Mouse (Mus musculus): Measurements from ENCODE around the gene Slc38a1. TPM values are rescaled to one million over a fixed set of nuclear protein-coding genes. Genes with fewer than 3 reads are reported as not detected.

Gene Slc38a1
- polyA plus RNA-seq, 2 experiments = 50.4 to 57.7 TPM

DNA sequence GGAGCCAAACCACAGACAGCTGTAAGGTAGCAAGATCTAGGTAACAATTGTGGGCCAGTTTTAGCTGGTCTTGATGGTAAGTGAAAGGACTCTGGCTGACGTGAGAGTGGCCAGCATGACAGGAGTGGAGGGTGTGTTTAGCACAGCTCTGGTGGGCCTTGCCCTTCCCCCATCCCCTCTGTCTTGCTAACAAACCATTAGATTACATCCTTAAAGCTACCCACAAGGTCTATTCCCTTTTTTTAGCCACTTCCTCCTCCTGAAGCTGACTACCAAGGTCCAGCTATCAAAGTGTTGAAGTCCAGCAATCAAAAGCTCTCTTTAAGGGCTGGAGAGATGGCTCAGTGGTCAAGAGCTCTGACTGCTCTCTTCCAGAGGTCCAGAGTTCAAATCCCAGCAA, 78.9 kb downstream of the Slc38a1 start:
- Histone ChIP-seq H3K4me1 (ENCODE audit: control insufficient read depth, insufficient read depth, low read length) (peaks cover 3% of the 10 kb centered on the region; the same call in 1 of the 2 replicates), H3K4me3 (replicated peaks; ENCODE audit: low read length) (no peak overlapping the region), H3K27ac (replicated peaks; ENCODE audit: low read depth, low read length) (no peak overlapping the region), H3K9ac (ENCODE audit: low read depth, low read length, severe bottlenecking) (no peak overlapping the region), H3K36me3 (ENCODE audit: control insufficient read depth, insufficient read depth, low read length) (no peaks in the 10 kb centered on the region), H3K9me3 (ENCODE audit: control insufficient read depth, low read length) (no peaks in the 10 kb centered on the region), H3K27me3 (ENCODE audit: control insufficient read depth, insufficient read depth, low read length) (no peaks in the 10 kb centered on the region), H3K4me2 (replicated peaks; ENCODE audit: low read depth, low read length, severe bottlenecking) (no peak overlapping the region)
- no peak for TF ChIP-seq POLR2A (IDR thresholded peaks at IDR 0.05; ENCODE audit: borderline replicate concordance, extremely low read depth, insufficient read depth, insufficient read length)
- WGBS = 45% methylated on average over 1 of the region's 1 CpGs
- DNase-seq (ENCODE audit: low spot score) (no peak), ATAC-seq (ENCODE audit: low FRiP score, low read depth) (no peak)

DNA sequence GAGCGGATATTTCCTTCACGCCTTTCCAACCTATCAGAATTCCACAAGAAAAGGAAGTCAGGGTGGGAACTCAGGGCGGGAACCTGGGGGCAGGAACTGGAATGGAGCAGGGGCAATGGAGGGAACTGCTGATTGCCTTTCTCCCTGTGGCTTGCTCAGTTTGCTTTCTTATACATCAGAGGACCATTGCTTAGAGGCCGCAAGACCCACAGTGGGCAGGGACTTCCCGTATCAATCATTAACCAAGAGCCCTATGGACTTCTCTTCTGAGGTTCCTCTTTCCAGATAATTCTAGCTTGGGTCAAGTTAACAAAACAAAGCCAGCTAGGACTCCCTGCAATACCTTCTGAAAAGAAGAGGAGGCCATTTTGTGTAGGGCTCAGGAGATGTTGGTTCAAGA, 80.2 kb downstream of the Slc38a1 start:
- Histone ChIP-seq H3K9me3 (ENCODE audit: control insufficient read depth, low read length) (no peaks in the 10 kb centered on the region), H3K9ac (ENCODE audit: low read depth, low read length, severe bottlenecking) (no peak overlapping the region), H3K36me3 (ENCODE audit: control insufficient read depth, insufficient read depth, low read length) (no peaks in the 10 kb centered on the region), H3K4me3 (replicated peaks; ENCODE audit: low read length) (no peak overlapping the region), H3K4me2 (replicated peaks; ENCODE audit: low read depth, low read length, severe bottlenecking) (no peak overlapping the region), H3K27me3 (ENCODE audit: control insufficient read depth, insufficient read depth, low read length) (no peaks in the 10 kb centered on the region), H3K27ac (replicated peaks; ENCODE audit: low read depth, low read length) (no peak overlapping the region), H3K4me1 (ENCODE audit: control insufficient read depth, insufficient read depth, low read length) (peaks cover 3% of the 10 kb centered on the region; the same call in 1 of the 2 replicates)
- no peak for TF ChIP-seq POLR2A (IDR thresholded peaks at IDR 0.05; ENCODE audit: borderline replicate concordance, extremely low read depth, insufficient read depth, insufficient read length)
- 95% methylated on average over 5 of the region's 5 CpGs for WGBS
- DNase-seq (ENCODE audit: low spot score) (no peak), ATAC-seq (ENCODE audit: low FRiP score, low read depth) (no peak)

DNA sequence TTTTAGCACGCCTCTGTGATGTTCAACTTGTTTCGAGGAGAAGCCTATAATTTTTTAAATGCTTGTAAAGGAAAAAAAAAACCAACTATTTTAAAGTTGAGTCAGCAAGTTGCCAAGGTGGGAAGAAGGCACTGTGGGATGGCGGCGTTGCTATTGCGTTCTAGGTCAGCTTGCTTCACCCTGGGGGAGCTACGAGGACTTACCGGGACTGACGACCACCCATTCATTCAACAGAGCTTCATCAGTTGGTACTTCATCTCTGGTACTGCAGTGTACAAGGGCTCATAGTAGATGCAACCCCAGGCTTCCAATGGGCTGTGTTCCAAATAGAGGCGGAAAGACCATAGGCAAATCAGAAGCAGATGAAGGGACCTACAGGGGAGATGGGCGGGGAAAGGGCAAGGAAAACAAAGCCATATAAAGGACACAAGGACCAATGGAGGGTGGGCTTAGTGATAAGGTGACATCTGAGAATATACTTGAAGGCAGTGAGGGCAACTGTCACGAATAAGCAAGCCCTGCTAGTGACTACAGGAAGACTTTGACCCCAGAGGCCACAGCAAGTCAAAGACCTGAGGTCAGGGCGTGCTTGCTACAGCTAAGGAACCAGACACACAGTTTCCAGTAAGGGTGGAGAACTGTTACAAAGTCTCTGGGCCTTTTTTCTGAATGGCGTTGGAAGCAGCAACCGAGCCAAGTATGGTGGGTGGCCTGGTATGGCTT, 82.0 kb downstream of the Slc38a1 start:
- Histone ChIP-seq H3K4me3 (replicated peaks; ENCODE audit: low read length) (no peak overlapping the region), H3K9me3 (ENCODE audit: control insufficient read depth, low read length) (no peaks in the 10 kb centered on the region), H3K27me3 (ENCODE audit: control insufficient read depth, insufficient read depth, low read length) (no peaks in the 10 kb centered on the region), H3K4me2 (replicated peaks; ENCODE audit: low read depth, low read length, severe bottlenecking) (no peak overlapping the region), H3K27ac (replicated peaks; ENCODE audit: low read depth, low read length) (no peak overlapping the region), H3K36me3 (ENCODE audit: control insufficient read depth, insufficient read depth, low read length) (no peaks in the 10 kb centered on the region), H3K9ac (ENCODE audit: low read depth, low read length, severe bottlenecking) (no peak overlapping the region), H3K4me1 (ENCODE audit: control insufficient read depth, insufficient read depth, low read length) (no peaks in the 10 kb centered on the region)
- WGBS = 82% methylated on average over 14 of the region's 14 CpGs
- TF ChIP-seq POLR2A (IDR thresholded peaks at IDR 0.05; ENCODE audit: borderline replicate concordance, extremely low read depth, insufficient read depth, insufficient read length) = no peak
- ATAC-seq (ENCODE audit: low FRiP score, low read depth) (no peak), DNase-seq (ENCODE audit: low spot score) (no peak)

DNA sequence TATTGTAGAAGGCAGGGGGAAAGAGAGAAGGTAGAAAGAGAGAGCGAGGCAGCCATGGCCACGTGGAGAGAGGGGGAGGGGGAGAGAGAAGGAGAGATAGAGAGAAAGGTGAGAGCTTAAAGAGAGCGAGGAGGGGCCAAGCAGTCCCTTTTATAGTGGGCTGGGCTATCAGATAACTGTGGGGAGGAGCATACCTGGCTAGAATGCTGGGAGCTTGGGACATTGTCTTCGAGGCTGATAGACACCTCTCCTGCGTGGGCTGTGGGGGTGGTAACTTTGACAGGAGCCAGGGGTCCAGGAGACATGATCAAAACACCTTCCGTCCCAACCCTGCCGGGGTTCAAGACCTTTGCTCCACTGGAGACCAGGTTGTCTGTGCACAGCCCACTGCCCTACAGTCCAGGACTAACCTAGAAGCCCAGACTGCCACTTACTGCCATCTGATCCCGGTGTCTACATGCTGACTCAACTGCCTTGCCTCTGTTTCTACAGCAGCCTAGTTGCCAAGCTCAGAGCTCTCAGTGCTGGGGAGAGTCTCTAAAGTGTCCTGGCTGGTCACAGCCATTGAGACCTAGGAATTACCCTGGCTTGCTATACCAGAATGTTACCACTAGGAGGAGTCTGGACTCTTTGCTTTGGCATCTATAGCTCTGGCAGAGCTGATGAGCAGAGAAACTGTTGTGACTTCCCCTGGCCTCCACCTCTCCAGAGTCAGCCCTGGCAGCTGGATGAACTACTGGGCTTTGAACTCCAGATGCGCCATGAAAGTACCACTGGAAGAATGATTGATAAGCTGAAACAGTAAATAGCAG, 90.9 kb downstream of the Slc38a1 start:
- Histone ChIP-seq H3K9me3 (ENCODE audit: control insufficient read depth, low read length) (no peaks in the 10 kb centered on the region), H3K4me1 (ENCODE audit: control insufficient read depth, insufficient read depth, low read length) (peaks cover 9% of the 10 kb centered on the region), H3K36me3 (ENCODE audit: control insufficient read depth, insufficient read depth, low read length) (no peaks in the 10 kb centered on the region), H3K27ac (replicated peaks; ENCODE audit: low read depth, low read length) (no peak overlapping the region), H3K4me2 (replicated peaks; ENCODE audit: low read depth, low read length, severe bottlenecking) (no peak overlapping the region), H3K9ac (ENCODE audit: low read depth, low read length, severe bottlenecking) (no peak overlapping the region), H3K27me3 (ENCODE audit: control insufficient read depth, insufficient read depth, low read length) (no peaks in the 10 kb centered on the region), H3K4me3 (replicated peaks; ENCODE audit: low read length) (no peak overlapping the region)
- peak; percentile 89 for DNase-seq (ENCODE audit: low spot score)
- 68% methylated on average over 9 of the region's 9 CpGs for WGBS
- ATAC-seq (ENCODE audit: low FRiP score, low read depth) = peak; percentile 76; the same call in 1 of the 2 replicates
- TF ChIP-seq POLR2A (IDR thresholded peaks at IDR 0.05; ENCODE audit: borderline replicate concordance, extremely low read depth, insufficient read depth, insufficient read length) = no peak

DNA sequence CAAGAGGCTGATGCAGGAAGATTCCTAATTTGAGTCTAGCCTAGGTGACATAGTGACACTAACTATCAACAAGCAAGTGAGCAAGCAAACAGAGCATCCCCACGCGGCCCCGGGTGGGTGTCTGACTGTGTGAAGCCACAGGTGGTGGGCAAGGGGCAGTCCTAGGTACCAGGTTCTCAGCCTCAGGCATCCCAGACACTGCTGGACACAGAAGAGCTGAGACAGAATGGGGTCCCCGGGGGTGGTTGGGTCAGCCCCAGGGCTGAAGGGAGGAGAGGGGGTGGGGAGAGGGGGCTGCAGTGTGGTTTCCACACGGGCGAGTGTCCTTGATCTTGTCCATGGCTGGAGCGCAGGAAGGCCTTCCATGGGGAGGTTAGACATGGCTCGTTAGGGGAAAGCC, 91.6 kb downstream of the Slc38a1 start:
- DNase-seq (ENCODE audit: low spot score) = no peak
- no peak for ATAC-seq (ENCODE audit: low FRiP score, low read depth)
- no peaks in the 10 kb centered on the region for H3K36me3 ChIP-seq (ENCODE audit: control insufficient read depth, insufficient read depth, low read length)
- H3K9me3 ChIP-seq (ENCODE audit: control insufficient read depth, low read length) = no peaks in the 10 kb centered on the region
- no peak overlapping the region for H3K9ac ChIP-seq (ENCODE audit: low read depth, low read length, severe bottlenecking)
- no peaks in the 10 kb centered on the region for H3K27me3 ChIP-seq (ENCODE audit: control insufficient read depth, insufficient read depth, low read length)
- no peak overlapping the region for H3K27ac ChIP-seq (replicated peaks; ENCODE audit: low read depth, low read length)
- no peak overlapping the region for H3K4me2 ChIP-seq (replicated peaks; ENCODE audit: low read depth, low read length, severe bottlenecking)
- H3K4me3 ChIP-seq (replicated peaks; ENCODE audit: low read length) = no peak overlapping the region
- TF ChIP-seq POLR2A (IDR thresholded peaks at IDR 0.05; ENCODE audit: borderline replicate concordance, extremely low read depth, insufficient read depth, insufficient read length) = no peak
- 85% methylated on average over 8 of the region's 8 CpGs for WGBS
- peaks cover 9% of the 10 kb centered on the region for H3K4me1 ChIP-seq (ENCODE audit: control insufficient read depth, insufficient read depth, low read length)
